Mouse (Mus musculus) bone marrow macrophage, adult 2 months (primary cell): ENCODE data around the gene Gm19426. TPM values are rescaled to one million over a fixed set of nuclear protein-coding genes. Genes with fewer than 3 reads are reported as not detected.
"Not testable (repeated sequence)": the region's sequence is repeated elsewhere in the genome, so short reads cannot be mapped to it uniquely, and the experiment has no call there.

Experiments used
- H3K27ac ChIP-seq: 2 replicates; pipeline ENCODE4 v1.5.1; 2012; ENCODE audit warnings: low read depth, low read length; ENCODE audit not compliant: insufficient read depth
- H3K4me1 ChIP-seq: 2 replicates; pipeline ENCODE4 v1.6.1; 2012; ENCODE audit warnings: low read length; ENCODE audit not compliant: control insufficient read depth, insufficient read depth
- H3K4me3 ChIP-seq: 2 replicates; pipeline ENCODE4 v1.5.1; 2012; ENCODE audit warnings: mild to moderate bottlenecking, low read length, moderate library complexity; ENCODE audit not compliant: insufficient read depth
- CTCF ChIP-seq: IDR thresholded peaks from 2 replicates; pipeline ENCODE4 v1.5.1; 2012; ENCODE audit warnings: low read depth, mild to moderate bottlenecking, low read length, moderate library complexity
- POLR2A ChIP-seq: IDR thresholded peaks from 2 replicates; pipeline ENCODE4 v1.6.1; 2012; ENCODE audit warnings: mild to moderate bottlenecking, low read depth, low read length, borderline replicate concordance
- polyA plus RNA-seq: library from polyadenylated mRNA; stranded (reverse); fragments of >200 nt; gene quantifications from 2 replicates; pipeline ENCODE4 v1.2.4, GENCODE M21; 2012; ENCODE audit not compliant: missing spikeins, insufficient read depth, insufficient read length

Gm19426 gene
- polyA plus RNA-seq, 1 experiment = not detected

DNA sequence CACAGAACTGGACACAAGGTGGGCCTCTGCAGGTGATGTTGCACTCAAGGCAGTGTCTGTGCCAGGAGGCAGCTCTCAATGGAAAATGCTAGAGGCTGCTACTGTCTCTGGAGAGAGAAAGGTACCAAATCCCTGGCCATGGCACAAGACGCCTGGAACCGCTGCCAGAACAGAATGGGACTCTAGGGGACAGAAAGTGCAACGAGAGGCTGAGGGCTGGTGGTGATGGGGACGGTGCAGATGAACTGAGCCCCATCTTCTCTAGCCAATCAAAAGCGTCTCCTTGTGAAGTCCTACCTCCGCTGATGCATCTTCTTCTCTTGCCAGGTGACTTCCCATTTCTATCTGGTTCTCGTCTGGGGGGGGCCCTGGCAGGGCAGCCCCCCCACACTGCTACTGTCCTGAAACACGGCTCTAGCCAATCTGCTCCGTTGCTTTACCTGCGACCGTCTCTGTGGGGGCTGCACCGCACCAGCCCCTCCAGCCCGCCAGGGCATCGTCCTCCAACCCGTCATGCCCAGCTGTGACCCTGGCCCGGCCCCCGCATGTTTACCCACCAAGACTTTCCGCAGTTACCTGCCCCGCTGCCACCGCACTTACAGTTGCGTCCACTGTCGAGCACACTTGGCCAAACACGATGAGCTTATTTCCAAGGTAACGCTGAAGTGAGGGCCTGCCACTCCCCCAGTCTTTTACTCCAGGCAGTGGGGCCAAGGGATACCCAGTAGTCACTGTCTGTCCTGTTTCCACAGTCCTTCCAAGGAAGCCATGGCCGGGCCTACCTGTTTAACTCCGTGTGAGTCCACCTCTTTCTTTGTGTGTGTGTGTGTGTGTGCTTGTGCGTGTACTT, 6.9 kb downstream of the Gm19426 start:
- H3K4me1 ChIP-seq = peaks cover 20% of the 10 kb centered on the region
- TF ChIP-seq POLR2A = no peak
- no peak for TF ChIP-seq CTCF
- H3K4me3 ChIP-seq = no peak overlapping the region
- no peak overlapping the region for H3K27ac ChIP-seq

GRCm38 (mm10) chr2:84735346-84735920, 8.0 kb downstream of the Gm19426 start:
- no peak overlapping the region for H3K27ac ChIP-seq
- H3K4me3 ChIP-seq = no peak overlapping the region
- TF ChIP-seq POLR2A (no peak), CTCF (no peak)
- peaks cover 20% of the 10 kb centered on the region for H3K4me1 ChIP-seq

GRCm38 (mm10) chr2:84734919-84735318, 8.5 kb downstream of the Gm19426 start:
- H3K4me1 ChIP-seq = peaks cover 20% of the 10 kb centered on the region
- TF ChIP-seq POLR2A (no peak), CTCF (no peak)
- H3K4me3 ChIP-seq = peak overlapping the region; percentile 41; the same call in 1 of the 2 replicates
- no peak overlapping the region for H3K27ac ChIP-seq

- Histone ChIP-seq H3K4me3 (peak overlapping the region; percentile 41), H3K27ac (no peak overlapping the region), H3K4me1 (peaks cover 16% of the 10 kb centered on the region)
- no peak for TF ChIP-seq POLR2A
- TF ChIP-seq CTCF = no peak
These were observed 9.0 kb downstream of the Gm19426 start for GRCm38 (mm10) chr2:84734351-84734864.

- Histone ChIP-seq H3K4me1 (peaks cover 13% of the 10 kb centered on the region), H3K27ac (no peak within 1 kb of the TSS), H3K4me3 (peak within 1 kb of the TSS; percentile 41)
- TF ChIP-seq POLR2A (no peak), CTCF (no peak)
These were observed 9.7 kb downstream of the Gm19426 start, which contains the start of gene Ypel4 for GRCm38 (mm10) chr2:84733579-84734300. Gene Ypel4 (plus strand): TSS chr2:84734058.

DNA sequence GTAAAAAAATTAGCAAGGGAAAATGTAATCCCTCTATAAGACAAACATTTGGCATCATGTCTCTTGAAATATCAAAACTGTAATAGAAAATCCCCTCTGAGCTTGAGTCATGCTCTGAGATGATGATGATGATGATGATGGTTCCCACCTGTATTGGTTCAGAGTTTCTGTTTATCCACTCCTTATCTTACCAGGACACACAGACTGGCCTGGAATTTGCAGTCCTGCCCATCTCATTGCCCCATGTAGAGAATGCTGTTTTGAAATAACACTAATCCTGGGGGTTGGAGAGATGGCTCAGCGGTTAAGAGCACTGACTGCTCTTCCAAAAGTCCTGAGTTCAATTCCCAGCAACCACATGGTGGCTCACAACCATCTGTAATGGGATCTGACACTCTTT, 11.1 kb downstream of the Gm19426 start:
- Histone ChIP-seq H3K4me1 (peaks cover 13% of the 10 kb centered on the region), H3K4me3 (no peak overlapping the region), H3K27ac (no peak overlapping the region)
- no peak for TF ChIP-seq POLR2A
- no peak for TF ChIP-seq CTCF

GRCm38 (mm10) chr2:84731206-84731605, 12.2 kb downstream of the Gm19426 start:
- Histone ChIP-seq H3K27ac (no peak overlapping the region), H3K4me1 (peaks cover 13% of the 10 kb centered on the region), H3K4me3 (no peak overlapping the region)
- no peak for TF ChIP-seq CTCF

- H3K4me3 ChIP-seq, H3K27ac ChIP-seq: not testable (repeated sequence)
- H3K4me1 ChIP-seq = peaks cover 10% of the 10 kb centered on the region
These were observed 15.3 kb downstream of the Gm19426 start for GRCm38 (mm10) chr2:84728191-84728590.

- peak within 1 kb of the TSS; percentile 89 for H3K27ac ChIP-seq
- H3K4me3 ChIP-seq = peak within 1 kb of the TSS; percentile 68
- TF ChIP-seq POLR2A (no peak; the same call in 1 of the 2 replicates), CTCF (no peak)
- H3K4me1 ChIP-seq = peaks cover 9% of the 10 kb centered on the region
These were observed 16.1 kb downstream of the Gm19426 start, which contains the start of gene Clp1 for GRCm38 (mm10) chr2:84727172-84727858. Gene Clp1 (minus strand): TSS chr2:84727350.

- H3K27ac ChIP-seq = no peak overlapping the region; the same call in 1 of the 2 replicates
- TF ChIP-seq CTCF = no peak
- no peak for TF ChIP-seq POLR2A
- H3K4me3 ChIP-seq = peak overlapping the region; percentile 68
- peaks cover 9% of the 10 kb centered on the region for H3K4me1 ChIP-seq
These were observed 16.7 kb downstream of the Gm19426 start for GRCm38 (mm10) chr2:84726716-84727115.
